Mouse (Mus musculus): ENCODE results near the gene Daam2. TPM values are rescaled to one million over a fixed set of nuclear protein-coding genes. Genes with fewer than 3 reads are reported as not detected.

Daam2 gene
- total RNA-seq, 2 experiments from 2014 or later, result 48.7 to 55.6 TPM

DNA sequence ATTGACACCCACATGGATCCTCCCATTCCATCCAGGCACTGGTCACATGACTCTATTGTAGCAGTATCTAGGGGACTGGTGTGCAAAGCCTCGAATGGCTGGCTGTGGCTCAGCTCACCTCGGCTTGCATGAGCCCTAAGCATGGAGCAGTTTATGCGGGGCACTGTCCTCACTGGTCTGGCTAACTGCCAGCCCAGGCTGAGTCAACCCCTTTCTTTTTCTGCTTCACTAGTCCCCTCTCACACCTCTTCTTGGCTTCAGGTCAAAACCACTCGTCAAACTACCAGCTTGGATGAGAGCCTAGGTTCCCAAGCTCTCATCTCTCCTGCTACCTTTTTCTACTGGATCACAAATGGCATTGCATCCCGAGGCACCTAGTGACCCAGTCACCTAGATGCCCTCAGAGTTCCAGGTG lies 51.5 kb downstream of the Daam2 start:
- no peak for TF ChIP-seq CTCF (IDR thresholded peaks at IDR 0.05)

DNA sequence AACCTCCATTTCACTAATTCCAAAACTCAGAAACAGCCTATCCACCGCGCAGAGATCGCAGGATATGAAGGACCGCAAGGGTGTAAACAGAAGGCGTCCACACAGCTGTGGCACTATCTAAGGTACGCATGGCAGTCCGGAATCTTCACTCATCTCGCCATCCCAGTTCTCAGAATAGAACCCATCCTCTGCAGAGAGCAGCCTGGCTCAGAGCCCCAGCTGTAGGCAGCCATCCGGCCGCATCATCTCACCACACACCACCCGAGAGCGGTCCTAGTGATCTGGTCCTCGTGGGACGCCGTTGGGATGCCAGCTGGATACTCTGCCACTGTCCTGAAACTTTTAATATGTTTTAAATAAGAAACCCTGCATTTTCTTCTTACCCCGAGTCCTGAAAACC lies 54.7 kb downstream of the Daam2 start:
- intact Hi-C loops (cut with DNase I), result no loop called here
- DNase-seq (ENCODE audit: extremely low spot score in 1 of 2, low spot score in 2 of 2), result peak in 1 of 2 experiments; percentile 41
- H3K4me3 ChIP-seq, result no peak overlapping the region
- no peak overlapping the region for H3K27ac ChIP-seq
- no peak for TF ChIP-seq CTCF (IDR thresholded peaks at IDR 0.05)

More for the DNA sequence above, 51.5 kb downstream of the Daam2 start:
- no peak overlapping the region for H3K4me3 ChIP-seq
- intact Hi-C loops (cut with DNase I), result no loop called here
- H3K27ac ChIP-seq, result no peak overlapping the region
- no peak for DNase-seq (ENCODE audit: extremely low spot score in 1 of 2, low spot score in 2 of 2)

DNA sequence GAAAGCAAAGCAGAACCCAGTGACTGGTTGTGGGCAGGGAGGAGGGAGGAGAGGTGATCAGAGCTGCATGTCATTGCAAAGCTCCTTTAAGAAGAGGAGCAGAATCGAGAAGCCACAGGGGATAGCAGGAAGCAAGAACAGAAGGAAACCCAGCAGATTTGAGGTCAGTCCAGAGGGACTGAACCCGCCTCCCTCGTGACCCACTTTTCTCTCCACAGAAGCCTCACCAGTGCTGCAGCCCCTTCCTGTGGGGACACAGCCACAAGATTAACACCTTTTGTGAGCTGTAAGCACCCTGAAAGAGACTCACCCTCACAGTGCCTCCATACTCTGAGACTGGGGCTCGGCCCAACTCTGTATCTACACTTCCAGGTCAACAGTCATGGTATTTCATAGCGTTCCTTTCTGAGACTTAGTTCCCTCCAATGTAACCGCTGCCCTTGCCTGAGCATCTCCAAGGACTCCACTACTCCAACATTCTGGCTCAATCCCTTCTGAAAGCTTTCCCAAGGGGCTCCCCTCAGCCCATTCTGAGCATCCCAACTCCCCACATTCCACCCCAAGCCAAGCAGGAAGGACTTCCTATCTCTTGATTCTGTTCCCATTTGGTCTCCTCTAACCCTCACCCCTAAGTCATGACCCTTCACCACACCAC lies 60.8 kb downstream of the Daam2 start:
- TF ChIP-seq CTCF (IDR thresholded peaks at IDR 0.05), result peak; percentile 28
- DNase-seq (ENCODE audit: extremely low spot score in 1 of 2, low spot score in 2 of 2), result no peak
- Histone ChIP-seq H3K4me3 (no peak overlapping the region), H3K27ac (0 out of 2 replicates have a peak overlapping the region, but pooled peaks have one; percentile 10)
- intact Hi-C loops (cut with DNase I), result no loop called here

DNA sequence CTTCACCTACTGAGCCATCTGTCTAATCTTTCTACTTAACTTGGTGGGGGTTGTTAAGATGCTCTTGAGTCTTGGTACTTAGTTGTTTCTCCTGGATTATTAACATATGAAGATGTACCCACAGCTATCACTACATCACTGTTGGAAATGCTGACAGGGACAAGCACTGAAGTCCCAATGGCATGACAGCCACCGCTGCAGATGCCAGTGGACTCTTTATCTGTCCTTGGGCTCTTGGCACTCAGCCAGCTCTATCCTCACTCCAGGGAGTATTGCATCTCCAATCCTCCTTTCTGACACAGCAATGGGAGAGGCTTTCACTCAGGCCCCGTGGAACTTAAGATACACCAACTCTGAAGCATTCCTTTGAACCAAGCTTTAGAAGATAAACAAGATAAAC lies 63.9 kb downstream of the Daam2 start:
- intact Hi-C loops (cut with DNase I), result no loop called here

DNA sequence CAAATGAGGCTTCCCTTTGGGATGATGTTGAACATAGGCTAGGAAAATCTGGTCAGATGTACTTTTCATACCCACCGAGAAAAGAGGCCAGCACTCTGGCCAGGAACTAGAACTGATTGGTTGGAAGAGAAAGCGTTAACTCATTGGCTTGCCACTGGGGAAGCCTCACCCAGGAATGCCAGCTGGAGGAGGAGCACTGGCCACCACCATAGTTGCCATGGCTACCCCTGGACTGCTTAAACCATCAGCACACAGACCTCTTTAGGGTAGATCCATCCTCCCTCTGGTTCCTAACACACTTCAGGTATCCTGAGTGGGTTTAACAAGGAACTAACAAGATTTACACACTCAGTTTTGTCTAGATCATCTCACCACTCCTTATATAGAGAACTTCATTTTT lies 64.5 kb downstream of the Daam2 start:
- TF ChIP-seq CTCF (IDR thresholded peaks at IDR 0.05), result no peak
- DNase-seq (ENCODE audit: extremely low spot score in 1 of 2, low spot score in 2 of 2), result no peak
- intact Hi-C loops (cut with DNase I), result no loop called here
- no peak overlapping the region for H3K27ac ChIP-seq
- H3K4me3 ChIP-seq, result no peak overlapping the region

More for the DNA sequence above, 63.9 kb downstream of the Daam2 start:
- no peak overlapping the region for H3K4me3 ChIP-seq
- H3K27ac ChIP-seq, result no peak overlapping the region
- TF ChIP-seq CTCF (IDR thresholded peaks at IDR 0.05), result no peak
- DNase-seq (ENCODE audit: extremely low spot score in 1 of 2, low spot score in 2 of 2), result no peak

DNA sequence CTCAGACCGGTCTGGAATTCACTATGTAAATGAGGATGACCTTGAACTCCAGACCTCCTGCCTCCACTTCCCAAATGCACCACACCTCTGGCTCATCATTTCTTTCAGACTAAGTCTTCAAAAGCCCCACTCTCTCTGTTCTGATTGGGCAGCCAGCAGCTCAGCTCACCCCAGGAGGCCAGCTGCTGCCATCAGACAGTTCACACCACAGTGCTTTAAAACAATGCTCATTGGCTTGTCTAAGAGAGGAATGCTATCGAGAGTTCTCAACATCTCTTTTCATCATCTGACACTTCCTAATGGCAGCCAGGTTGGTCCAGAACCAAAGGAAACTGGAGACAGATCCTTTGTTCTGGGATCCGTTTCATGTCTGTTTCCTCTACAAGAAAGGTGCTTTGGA lies 66.0 kb downstream of the Daam2 start:
- DNase-seq (ENCODE audit: extremely low spot score in 1 of 2, low spot score in 2 of 2), result no peak
- Histone ChIP-seq H3K27ac (no peak overlapping the region), H3K4me3 (no peak overlapping the region)
- intact Hi-C loops (cut with DNase I), result no loop called here
- no peak for TF ChIP-seq CTCF (IDR thresholded peaks at IDR 0.05)

DNA sequence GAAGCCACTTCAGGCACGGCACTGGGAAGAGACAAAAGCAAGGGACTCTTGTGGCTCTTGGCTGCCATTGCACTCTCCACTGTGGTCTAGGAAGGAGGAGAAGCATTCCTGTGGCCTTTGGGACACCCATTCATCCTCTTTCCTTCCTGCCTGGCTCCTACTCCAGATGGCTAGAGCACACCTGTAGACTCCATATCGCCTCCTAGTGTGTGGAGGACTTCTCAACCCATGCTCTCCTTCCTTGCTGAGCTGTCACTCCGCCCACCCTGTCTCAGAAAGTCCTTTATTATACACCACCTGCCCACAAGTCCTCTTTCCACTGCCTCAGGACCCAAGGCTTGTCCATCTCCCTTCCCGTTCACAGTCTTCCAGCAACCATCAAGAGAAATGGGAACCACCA lies 70.9 kb downstream of the Daam2 start:
- no peak; the same call in 1 of the 2 replicates for TF ChIP-seq CTCF (IDR thresholded peaks at IDR 0.05)
- H3K4me3 ChIP-seq, result no peak overlapping the region
- no peak overlapping the region for H3K27ac ChIP-seq
- no peak for DNase-seq (ENCODE audit: extremely low spot score in 1 of 2, low spot score in 2 of 2)
- intact Hi-C loops (cut with DNase I), result no loop called here

DNA sequence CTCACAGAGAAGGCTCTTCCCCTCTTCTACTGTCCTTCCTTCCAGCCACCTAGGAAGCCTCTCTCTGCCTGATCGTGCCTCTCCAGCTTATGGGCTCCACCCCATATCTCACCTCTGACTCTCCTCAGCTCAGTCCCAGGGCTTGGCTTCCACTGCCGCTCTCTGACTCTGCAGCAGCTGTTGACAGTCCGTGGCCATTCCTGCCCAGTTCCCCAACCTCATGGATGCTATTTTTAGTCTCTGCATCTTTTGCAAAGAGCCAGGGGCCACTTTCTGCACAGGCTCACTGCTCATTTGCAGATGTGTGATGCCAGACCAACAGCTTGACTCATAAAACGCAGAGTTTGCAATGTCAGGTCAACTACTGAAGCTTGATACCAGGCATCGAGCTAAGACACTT lies 75.0 kb downstream of the Daam2 start:
- no peak for TF ChIP-seq CTCF (IDR thresholded peaks at IDR 0.05)
- Histone ChIP-seq H3K27ac (no peak overlapping the region), H3K4me3 (no peak overlapping the region)
- no peak for DNase-seq (ENCODE audit: extremely low spot score in 1 of 2, low spot score in 2 of 2)
- intact Hi-C loops (cut with DNase I), result no loop called here

DNA sequence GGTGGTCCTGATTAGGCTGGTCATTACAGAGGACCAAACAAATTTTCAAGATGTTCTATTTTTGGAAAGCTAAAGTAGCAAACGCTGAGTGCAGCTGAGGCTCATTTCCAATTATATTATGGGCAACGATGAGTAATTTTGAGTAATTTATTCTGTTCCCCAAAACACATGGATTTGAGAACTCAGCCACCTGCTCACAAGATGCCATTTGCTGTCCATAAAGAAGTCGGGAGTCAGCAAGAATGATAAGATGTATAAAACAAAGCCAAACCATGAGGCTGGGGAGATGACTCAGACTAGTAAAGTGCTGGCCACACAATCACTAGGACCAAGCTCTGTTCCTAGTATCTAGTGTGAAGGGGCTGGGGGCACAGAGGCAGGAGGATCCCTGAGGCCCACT lies 79.7 kb downstream of the Daam2 start:
- Histone ChIP-seq H3K4me3 (no peak overlapping the region), H3K27ac (no peak overlapping the region)
- no peak for TF ChIP-seq CTCF (IDR thresholded peaks at IDR 0.05)
- DNase-seq (ENCODE audit: extremely low spot score in 1 of 2, low spot score in 2 of 2), result no peak
- intact Hi-C loops (cut with DNase I), result no loop called here

DNA sequence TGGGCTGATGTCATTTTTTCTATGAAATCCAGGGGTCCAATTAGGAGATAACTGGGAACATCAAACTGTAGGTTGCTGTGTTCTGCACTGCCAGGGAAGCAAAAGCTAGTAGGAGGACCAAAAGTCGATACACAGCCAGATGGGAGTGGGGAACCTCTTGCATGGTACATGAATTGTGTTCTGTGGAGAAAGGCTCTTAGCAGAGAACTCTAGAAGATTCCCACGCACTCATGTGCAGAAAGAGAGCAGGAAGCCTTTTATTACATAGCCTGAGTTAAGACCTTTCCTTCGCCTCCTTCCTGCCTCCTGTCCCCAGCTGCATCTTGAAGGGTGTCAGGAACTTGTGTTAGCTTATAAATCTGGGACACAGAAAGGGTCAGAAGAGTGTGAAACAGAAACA lies 82.3 kb downstream of the Daam2 start:
- DNase-seq (ENCODE audit: extremely low spot score in 1 of 2, low spot score in 2 of 2), result no peak
- Histone ChIP-seq H3K4me3 (no peak overlapping the region), H3K27ac (no peak overlapping the region)
- TF ChIP-seq CTCF (IDR thresholded peaks at IDR 0.05), result no peak
- intact Hi-C loops (cut with DNase I), result no loop called here

DNA sequence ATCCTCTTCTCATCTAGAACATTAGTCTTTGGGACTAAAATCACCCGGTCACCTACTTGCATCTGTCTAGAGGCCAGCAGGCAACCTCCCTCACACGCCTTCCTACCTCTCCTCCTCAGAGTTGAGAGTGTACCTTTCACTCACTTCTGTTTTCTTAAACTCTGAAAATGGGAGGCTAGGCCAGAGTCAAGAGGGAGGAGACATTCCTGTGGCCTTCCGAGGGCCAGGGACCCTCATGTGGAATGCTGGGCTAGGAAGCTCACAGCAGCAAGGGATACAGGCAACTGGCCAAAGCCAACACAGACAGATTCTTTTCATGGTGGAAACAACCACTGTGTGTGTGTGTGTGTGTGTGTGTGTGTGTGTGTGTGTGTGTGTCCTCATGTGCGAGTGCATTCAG lies 86.8 kb downstream of the Daam2 start:
- H3K4me3 ChIP-seq, result no peak overlapping the region
- intact Hi-C loops (cut with DNase I), result no loop called here
- no peak for TF ChIP-seq CTCF (IDR thresholded peaks at IDR 0.05)
- H3K27ac ChIP-seq, result no peak overlapping the region
- no peak for DNase-seq (ENCODE audit: extremely low spot score in 1 of 2, low spot score in 2 of 2)

DNA sequence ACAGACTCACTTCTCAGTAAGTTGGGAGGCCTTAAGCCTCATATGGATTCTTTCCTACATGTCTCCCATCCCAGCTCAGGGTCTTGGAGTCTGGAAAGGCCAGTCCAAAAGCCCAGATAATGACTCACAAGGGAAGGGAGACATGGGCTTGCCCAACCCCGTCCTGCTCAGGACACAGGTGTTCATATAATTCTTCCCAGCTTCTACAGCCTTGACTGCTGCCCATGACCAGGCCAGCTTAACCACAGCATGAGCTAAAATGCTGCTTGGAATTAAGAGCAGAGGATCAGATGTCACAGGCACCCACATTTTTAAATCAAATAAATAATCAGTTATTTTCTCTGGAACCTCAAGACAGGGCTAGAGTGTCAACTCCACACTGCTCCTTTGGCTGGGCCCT lies 89.0 kb downstream of the Daam2 start:
- Histone ChIP-seq H3K4me3 (no peak overlapping the region), H3K27ac (no peak overlapping the region)
- no peak for TF ChIP-seq CTCF (IDR thresholded peaks at IDR 0.05)
- intact Hi-C loops (cut with DNase I), result no loop called here
- no peak for DNase-seq (ENCODE audit: extremely low spot score in 1 of 2, low spot score in 2 of 2)

DNA sequence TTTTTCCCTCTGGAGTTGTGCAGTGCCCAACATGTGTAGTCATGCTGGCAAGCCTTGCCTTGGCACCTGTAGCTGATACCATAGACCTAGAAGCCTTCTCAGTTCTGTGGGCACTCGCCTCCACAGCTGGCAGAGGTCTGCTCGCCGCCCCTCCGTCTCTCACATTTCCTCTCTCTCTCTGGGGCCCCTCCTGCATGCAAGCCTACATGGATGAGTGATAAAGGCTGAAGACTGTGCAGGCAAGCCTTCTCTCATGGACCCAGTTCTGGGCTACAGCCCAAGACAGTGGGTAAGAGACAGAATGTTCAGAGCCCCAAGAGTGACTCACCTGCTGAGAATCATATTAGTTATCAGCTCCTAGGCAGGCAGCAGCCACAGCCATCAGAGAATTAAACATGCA lies 90.1 kb downstream of the Daam2 start:
- Histone ChIP-seq H3K4me3 (no peak overlapping the region), H3K27ac (0 out of 2 replicates have a peak overlapping the region, but pooled peaks have one; percentile 32)
- TF ChIP-seq CTCF (IDR thresholded peaks at IDR 0.05), result no peak
- peak; percentile 32 to 47 for DNase-seq (ENCODE audit: extremely low spot score in 1 of 2, low spot score in 2 of 2)
- intact Hi-C loops (cut with DNase I), result no loop called here

Measured in left cerebral cortex, adult 2 months (tissue).